Mouse (Mus musculus) kidney, adult 9 months (tissue): ENCODE measurements around the gene Kmt2e.

Experiments
- DNase-seq: peaks from one replicate; pipeline ENCODE4 v3.0.0; 2022

Kmt2e gene

DNA sequence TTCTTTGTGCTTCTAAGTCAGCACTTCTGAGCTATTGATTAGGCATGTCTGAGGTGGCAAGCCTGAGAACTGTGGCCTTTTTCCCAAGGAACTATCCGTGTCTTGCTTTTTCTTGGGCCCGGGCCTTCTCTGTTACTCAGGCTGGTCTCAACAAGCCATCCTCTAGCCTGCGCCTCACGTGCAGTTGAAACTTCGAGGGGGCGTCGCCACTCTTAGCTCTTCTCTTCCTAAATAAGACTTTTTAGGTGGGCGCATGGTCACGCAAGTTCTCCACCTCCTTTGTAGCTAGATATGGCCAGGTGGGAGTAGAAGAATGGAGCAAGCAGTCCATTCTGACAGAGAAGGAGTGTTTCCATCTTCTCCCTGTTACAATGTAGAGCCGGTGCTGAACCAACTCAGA is 22.6 kb upstream of the Kmt2e start:
- DNase-seq, result no peak

DNA sequence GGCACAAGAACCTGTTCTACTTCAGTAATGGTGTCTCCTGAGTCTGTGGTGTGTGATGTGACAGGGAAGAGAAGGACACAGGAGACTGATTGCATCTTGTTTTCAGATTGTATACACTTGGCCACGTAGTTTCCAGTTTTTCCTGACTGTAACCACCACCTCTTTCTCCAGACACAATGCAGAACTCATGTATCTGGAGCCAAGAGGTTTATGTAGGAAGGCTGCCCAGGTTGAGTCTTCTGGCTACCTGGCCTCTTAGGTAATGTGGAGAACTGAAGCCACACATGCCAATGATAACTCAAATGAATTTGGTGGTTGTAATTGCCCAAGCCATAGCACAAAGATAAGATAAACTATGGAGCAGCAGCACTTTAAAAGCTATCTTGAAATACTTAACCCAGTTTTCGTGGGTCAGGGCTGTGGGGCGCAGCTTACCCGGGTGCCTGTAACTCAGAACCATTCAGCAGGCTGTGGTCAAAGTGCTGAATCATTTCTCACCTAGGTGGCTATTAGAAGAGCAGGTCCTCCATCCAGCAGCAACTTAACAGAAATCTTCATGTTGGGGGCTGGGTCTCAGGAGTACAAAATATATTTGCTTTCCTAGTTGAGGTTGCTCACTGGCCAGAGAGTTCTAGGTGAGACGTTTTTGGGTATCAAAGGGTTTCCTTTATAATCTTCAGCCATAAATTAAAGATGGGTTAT is 21.8 kb upstream of the Kmt2e start:
- no peak for DNase-seq

DNA sequence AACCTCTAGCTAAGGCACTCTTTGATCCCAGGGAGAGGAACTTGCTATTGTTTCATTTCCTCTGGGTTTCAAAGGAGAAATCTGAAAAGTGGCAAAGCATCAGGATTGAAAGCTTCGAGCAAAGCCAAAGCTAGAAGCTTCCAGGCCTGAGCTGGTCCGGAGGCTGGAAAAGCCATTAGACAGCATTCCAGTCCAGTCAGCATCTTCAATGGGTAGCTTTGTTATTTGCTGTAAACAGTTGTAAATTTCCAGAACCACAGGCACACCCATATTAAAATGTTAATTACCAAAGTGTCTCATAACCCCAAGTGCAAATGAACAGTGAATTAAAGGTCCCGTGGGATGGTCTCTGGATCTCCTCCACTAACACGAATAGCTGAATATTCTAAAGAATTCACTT is 21.2 kb upstream of the Kmt2e start:
- DNase-seq, result peak; percentile 55

DNA sequence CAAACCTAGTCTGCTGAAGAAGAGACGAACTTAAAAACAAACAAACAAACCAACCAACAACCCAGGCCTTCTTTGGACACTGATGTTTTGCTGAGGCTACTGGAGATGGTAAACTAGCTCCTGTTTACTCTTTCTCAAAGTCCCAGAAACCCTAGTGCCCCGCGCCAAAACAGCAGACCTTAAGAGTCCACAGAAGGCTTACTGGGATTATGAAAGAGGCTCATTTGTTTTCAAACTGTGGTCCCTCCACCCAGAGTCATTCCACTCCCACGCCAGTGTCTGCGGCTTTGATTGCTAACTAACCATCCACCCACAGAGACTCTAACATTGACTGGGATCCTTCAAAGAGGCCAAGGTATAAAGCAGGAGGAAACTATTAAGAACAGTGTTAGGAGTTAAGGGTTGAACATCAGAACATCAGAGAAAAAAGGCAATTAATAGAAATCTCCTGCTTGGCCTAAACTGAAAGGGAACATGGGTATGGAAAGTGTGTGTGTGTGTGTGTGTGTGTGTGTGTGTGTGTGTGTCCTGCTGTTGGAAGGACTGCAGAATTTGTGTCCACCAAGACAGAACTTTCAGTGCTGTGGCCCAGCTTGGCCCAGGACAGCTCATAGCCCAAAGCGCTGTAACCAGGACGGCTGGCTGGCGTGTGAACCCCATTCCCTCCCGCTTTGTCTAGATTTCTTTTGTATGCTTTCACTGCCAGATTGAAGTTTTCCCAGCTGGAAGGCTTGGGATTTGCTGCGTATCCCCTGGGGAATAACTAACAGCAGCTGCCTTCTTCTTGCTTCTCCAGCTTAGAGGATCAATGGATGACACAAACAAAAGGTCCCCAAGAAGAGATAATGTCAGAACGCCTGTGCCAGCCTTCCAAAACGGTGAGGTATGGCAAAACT is 20.4 kb upstream of the Kmt2e start:
- DNase-seq, result no peak

DNA sequence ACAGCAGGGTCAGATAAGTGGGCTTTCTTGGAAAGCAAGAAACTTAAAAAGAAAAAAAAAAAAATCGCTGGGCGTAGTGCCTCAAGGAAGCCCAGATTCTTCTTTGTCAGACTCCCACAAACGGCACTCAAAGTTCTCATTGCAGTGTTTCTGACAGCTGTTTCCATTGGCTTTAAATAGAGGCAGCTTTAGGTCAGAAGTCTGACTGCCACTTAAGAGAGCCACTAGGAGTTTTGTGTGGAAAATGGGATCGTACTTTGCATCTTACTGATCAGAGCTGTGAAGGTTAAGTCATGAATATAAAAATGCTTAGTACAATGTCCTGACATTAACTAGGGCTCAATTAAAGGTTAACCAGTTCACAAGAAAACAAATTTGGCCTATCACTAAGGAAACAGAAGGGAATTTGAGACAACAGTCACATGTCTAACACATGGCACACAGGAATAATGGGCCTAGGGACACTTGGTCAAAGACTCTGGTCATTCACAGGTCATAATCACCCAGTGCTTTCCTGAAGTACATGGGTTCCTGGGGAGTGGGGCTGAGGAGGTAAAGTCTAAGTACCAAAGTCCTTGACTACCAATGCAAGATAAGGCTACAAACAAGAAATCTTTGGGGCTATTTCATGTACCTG is 19.6 kb upstream of the Kmt2e start:
- peak; percentile 91 for DNase-seq

DNA sequence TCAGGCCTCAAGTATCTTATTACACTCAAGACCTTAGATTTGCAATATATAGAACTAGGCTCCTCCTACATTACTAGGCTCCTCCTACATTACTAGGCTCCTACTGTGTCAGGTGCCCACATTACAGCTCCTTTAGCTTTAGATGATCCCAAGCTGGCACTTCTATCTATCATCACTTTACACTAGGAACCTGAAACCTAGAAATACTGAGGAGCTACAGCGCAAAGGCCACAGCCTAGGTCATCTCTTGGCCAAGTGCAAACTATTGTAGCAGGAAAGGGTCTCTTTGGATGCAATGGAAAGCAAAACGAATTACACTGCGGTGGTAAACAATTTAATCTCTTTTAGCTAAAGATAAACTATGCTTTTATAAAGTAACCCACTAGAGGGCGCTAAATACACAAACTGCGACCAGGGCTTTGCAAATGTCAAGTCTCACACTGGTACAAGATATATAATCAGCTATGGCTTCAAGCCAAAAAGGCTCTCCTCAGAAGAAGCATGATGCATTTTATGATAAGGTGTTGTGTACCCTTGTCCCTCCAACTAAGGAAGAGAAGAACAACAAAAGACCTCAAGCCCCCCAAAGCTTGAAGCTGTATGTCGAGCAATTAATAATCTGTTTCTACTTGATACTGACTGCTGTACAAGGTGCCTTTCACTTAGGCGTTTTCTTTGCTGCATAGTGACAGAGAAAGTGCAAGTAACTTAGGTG is 18.5 kb upstream of the Kmt2e start:
- peak; percentile 85 for DNase-seq

DNA sequence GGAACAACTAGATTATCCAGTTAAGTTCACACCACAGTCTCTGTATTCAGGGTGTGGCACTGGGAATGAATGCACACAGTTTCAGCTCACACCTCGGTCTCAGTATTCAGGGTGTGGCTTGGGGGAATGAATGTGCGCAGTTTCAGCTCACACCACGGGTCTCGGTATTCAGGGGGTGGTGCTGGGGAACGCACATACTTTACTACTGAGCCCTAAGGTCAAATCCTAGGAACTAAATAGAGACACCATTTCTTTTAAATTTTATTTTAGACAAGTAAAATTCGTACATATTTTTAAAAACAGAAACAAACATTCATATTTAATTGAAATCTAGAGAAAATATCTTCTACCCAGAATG is 18.0 kb upstream of the Kmt2e start:
- no peak for DNase-seq

DNA sequence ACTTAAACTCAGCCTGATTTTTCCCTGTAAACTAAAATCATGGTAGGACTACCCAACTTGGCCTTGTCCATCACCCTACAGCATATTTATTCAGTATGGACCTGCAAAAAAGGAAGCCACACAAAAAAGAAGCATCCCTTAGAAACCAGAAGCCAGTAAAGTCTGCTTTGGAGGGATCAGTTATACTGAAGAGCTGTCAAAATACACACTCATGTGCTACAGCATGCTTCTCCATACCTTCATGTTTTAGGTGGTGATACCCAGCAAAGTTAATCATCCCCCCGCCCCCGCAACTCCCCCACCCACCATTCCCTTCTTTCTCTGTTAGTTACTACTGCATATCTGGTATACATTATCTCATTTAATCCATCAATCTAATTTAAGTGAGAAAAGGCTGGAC is 16.5 kb upstream of the Kmt2e start:
- DNase-seq, result no peak

DNA sequence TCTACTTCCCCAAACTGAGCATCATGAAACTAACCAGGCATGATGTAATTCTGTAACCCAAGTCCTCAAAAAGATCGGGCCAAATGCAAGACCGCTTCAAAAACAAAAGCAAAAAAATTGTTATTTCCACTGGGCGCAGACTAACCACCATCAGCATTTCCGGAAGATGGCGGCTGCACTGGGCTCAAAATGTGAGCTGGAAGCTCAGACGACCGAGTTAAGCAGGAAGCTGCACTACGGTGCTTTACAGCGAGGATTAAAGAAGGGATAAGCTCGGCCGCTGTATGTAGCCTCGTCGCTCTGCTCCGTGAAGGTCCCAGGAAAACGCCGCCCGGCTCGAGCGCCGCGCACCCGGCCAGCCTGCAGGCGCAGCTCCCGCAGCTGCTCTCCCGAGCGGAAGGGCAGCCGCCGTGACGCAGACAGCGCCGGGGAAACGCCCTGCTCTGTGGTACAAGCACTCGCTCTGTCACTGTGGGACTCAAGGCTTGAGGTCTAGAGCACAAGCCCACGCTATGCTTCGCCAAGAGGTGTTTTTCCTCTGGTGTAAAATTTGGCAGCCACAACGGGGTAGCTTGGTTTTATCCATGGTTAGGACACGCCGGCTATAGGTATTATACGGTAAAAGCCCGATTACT is 16.0 kb upstream of the Kmt2e start:
- peak; percentile 89 for DNase-seq

DNA sequence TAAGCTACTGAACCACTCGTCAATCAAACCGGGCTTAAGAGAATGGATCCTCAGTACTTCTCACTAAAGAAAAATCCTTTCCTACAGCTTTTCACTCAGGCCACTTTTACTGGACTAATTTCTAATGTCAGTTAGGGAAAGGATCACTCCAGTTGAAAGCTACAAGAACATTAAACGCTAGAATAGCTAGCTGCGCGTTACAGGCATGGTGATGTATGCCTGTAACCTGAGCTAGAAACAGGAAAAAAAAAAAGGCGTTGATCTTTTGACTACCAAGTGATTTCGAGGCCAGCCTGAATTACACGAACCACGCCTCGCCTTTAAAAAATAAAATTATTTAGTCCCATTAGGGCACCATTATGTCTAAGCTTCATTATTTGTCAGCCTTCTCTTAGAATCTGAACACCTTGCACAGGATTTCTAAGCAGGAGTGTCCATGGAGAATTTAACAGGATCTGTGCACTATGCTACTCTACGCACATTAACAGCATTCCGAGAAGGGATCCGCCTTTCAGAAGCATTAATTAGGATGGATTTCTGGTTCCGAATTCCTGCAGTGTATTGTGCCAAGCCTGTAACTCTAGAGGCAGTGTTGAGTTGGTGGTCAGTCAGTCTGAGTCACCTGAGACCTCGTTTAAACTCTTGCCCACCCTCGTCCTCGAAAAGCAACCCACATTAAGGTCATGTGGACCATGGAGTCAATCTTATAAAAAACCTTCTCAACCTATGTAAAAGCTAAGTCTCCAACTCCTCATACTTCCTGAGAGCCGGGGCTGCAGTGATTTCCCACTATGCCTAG is 15.2 kb upstream of the Kmt2e start:
- DNase-seq, result no peak

DNA sequence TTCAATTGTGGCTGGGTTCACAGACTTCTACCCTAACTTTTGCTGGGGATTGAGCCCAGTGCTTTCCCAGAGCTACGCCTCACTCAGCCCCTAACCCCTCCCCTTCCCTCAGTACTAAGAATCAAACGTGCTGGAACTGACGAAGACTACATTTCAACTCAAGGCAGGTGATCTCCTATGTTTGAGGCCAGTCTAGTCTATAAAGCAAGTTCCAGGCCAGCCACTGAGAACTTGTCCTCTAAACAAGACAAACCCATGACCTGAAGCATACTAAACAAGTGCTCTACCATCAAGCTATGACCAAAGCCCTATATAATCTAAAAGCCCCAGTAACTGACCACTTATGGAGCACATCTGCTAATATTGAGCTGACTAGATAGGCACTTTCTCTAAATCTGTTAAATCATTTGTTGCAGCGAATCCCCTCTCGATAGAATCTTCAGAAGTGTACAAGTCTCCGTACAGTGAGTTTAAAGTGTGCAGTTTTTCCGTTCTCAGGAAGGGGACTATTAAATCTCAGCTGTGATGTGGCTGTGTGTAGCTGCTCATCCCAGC is 14.5 kb upstream of the Kmt2e start:
- DNase-seq, result no peak

DNA sequence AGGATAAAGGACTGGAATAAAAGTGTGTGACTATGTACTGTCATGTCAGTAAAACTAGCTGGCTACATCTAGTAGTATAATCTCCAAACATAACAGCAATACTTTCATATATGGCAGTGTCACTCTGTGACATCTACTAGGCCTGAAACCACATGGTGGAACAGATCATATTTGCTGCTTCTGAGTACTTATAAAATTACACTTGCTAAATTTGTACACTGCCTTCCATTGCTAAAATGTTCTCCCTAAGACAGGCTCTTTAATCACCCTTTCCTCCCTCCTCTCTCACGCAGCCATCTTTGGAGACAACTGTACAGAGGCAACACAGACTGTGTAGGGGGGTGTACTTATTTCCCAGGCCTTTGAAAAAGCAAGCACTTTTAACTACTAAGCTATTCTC is 13.8 kb upstream of the Kmt2e start:
- no peak for DNase-seq

DNA sequence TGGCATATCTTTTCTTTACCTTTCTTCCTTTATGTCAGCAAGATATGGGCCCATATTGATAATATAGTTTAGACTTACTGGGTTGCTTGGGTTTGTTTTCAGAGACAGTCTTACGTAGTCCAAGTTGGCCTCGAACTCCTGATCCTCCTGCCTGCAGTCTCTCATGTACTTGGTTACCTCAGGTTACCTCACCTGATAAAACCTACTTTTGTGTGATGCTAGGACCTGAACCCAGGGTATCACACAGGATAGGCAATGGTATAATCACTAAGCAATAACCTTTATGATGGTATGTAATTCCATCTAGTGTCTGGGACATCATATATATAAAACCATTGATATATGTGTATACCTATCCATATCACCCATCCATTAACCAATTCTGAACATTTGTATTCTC is 12.8 kb upstream of the Kmt2e start:
- no peak for DNase-seq

DNA sequence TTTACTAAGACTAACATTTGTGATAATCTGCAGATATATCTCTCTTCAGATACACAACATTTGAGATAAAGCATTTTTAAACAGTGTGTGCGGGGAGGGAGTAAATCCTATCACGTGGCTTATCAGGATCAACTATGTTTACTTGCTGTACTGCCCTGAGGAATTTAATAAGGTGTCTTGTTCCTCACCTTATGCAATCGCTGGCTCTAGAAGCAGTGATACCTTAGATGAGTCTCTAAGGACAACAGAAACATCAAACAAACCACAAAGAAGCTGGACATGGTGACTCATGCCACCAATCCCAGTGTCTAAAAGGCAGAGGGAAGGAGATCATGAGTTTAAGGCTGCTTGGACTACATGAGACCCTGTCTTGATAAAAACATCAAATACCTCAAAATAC is 11.2 kb upstream of the Kmt2e start:
- no peak for DNase-seq

DNA sequence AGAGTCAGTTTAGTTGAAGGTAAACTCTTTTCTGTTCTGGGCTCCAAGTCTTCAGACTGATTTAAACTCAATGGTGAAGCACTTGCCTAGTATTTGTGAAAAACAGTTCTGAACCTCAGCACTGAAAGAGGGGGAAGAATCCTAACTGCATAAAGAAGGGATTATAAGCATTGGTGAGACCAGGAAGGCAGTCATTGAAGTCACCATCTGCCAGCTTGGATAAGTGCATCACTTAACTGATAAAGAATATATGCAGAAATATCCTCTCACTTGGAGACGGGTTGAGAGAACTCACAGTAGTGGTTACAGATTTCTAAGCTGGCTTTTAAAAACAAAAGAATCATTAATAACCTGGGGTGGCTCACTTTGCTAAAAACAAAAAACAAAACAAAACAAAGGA is 6.7 kb upstream of the Kmt2e start:
- DNase-seq, result no peak

DNA sequence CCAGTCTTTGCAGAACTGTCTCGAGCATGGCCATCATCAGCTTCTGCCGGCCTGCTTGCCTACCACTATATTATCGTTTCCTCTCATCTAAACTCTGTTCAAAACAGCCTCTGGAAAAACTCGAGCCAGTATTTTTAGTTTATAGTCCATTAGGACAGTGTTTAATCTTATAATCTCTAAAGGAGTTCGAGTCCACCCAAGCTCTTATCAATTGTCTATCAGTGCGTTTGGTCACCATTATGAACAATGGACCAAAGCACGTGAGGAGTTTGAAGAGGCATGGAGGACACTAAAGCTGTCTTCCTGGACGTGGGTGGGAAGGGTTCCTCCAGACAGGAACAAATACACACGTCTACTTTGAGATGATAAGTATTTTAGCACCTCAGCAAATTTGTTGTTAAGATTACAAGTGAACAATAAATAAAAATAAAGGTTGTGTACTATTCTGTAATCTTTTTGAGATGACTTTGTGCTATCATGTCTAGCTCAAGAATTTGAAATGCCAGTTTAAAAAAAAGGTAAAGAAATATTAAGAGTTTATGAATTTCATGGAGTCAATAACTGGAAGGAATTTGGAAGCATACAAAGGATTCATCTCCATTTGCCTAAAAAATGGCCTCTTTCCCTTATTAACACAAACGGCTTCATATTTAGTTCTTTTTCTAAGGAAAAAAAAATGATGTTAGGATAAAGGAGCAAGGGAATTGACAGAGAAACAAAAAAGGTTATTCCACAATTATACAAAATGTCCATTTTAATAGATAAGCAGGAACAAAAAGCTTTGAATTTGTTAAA is 3.0 kb upstream of the Kmt2e start:
- DNase-seq, result no peak

DNA sequence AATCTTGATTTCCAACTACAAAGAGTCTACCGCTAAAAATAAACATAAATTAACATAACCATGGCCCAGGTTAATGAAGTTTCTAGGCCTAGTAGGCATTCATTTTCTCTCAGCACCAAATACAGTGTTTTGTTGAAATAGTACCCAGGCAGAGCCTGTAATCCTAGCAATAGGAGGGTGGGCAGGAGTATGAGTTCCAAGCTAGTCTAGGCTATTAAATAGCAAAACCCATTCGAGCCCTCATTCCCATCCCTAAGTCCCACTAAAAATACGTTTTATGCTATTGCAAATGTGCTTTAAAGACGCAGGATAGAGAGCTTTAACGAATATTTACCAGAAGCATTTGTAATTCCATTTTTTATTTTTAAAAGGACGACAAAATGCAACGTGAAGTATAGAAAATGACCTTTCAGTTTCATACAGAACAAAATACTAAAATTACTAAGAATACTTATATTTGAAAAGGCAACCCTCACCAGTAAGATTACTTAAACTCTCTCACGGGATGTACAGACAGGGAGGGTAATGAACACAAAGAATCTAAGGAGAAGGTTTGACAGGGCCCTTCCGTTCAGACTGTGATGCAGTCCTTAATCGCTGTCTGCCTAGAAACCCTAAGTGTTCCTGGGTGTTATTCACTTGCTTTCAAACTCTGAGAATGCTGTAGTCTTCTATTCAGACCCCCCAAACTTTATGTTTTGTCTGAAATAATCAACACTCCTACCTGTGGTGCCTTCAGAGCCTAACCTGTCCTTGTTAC is 2.1 kb upstream of the Kmt2e start:
- no peak for DNase-seq

DNA sequence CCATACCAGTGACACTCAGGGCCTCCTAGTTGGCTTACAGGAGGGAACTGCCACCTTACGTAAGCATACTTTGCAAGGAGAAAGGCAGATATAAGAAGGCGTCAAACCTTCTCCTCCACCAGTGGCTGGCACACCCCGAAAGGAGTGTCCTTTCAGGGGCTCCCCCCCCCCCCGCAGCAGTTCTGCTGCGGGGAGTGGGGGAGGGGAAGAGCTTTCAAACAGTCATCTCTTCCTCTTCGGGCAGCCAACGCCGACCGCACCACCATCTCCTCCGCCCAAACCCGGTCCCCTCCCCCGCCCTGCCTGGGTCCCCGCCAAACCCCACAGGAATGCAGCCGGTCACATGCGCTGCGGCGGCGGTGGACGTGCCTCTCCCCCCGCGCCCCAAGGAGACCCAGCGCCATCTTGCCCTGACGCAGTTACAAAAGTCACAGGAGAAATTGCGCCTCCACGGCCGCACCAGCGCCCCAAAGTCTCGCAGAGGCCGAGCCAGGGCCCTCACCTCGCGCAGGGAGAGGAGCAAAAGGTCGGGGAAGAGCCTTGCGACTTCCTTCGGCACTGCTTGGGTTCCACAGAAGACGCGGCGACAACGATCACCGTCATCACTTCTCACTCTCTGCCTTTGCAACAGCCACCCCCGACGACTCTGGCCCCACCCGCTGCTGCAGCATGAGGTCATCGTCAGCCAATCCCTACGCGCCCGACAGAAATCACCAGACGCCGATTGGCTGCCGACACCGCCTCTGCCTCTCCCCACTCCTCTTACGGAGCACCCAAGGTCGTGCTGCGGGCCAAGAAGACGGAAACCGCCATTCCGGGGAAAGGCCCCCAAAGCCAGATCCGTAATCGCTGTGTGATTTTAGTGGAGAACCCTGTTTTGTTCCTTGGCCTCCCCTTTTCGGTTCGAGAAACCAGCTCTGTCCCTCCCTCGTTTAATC is 1.3 kb upstream of the Kmt2e start:
- DNase-seq, result peak; percentile 99
